8 mouse cellular contexts compared by ENCODE assay signal in the genomic region with DNA sequence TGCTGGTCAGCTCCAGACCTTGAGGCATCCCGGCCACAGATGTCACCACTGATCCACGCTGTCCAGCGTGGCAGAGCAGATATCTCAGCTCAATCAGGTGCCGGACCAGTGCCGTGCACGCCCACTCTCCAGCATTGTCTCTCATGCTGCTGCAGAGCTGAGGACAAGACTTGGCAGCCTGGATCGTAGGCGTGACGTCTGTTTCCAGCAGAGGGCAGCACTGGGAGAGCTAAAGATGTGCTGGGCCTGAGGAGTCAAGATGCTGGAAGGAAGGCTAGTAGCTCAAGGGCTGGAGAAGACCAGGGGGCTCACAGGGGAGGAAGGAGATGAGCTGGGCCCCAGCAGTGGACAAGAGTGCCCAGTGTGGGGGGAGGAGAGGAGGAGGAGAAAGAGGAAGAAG.
DNase-seq lines count a peak whose midpoint lies in the region; ATAC-seq lines count a peak whose summit lies in the region.

No protein-coding gene starts in this region.

- no peak overlapping the region for H3K9ac ChIP-seq in liver, embryonic 13.5 days
- no peak overlapping the region for H3K9ac ChIP-seq in neural tube, embryonic 14.5 days (replicated peaks; ENCODE audit: low read depth, low read length)

- no peaks in the 10 kb centered on the region for H3K9me3 ChIP-seq in liver, embryonic 13.5 days (replicated peaks)
- no peaks in the 10 kb centered on the region for H3K9me3 ChIP-seq in neural tube, embryonic 14.5 days (ENCODE audit: control insufficient read depth, low read length)

- 8% methylated on average over 9 of the region's 9 CpGs for WGBS in liver, embryonic 13.5 days (ENCODE audit: insufficient replicate concordance)
- 9% methylated on average over 9 of the region's 9 CpGs for WGBS in neural tube, embryonic 14.5 days

- no peaks in the 10 kb centered on the region for H3K36me3 ChIP-seq in liver, embryonic 13.5 days
- no peaks in the 10 kb centered on the region for H3K36me3 ChIP-seq in neural tube, embryonic 14.5 days (ENCODE audit: control insufficient read depth, insufficient read depth, low read length)

- H3K27me3 ChIP-seq in liver, embryonic 13.5 days: peaks cover 50% of the 10 kb centered on the region
- H3K27me3 ChIP-seq in neural tube, embryonic 14.5 days (ENCODE audit: control insufficient read depth, insufficient read depth, low read length): peaks cover 10% of the 10 kb centered on the region

- peaks cover 20% of the 10 kb centered on the region for H3K4me1 ChIP-seq in liver, embryonic 13.5 days (replicated peaks)
- peaks cover 31% of the 10 kb centered on the region for H3K4me1 ChIP-seq in neural tube, embryonic 14.5 days (ENCODE audit: control insufficient read depth, insufficient read depth, low read length)

- ATAC-seq in liver, embryonic 13.5 days (ENCODE audit: low read depth): no peak
- ATAC-seq in neural tube, embryonic 14.5 days (ENCODE audit: low read depth): no peak

- H3K27ac ChIP-seq in liver, embryonic 13.5 days: no peak overlapping the region
- H3K27ac ChIP-seq in neural tube, embryonic 14.5 days (ENCODE audit: low read depth, low read length): no peak overlapping the region

- peak; percentile 93 for DNase-seq in 3T3-L1 (ENCODE audit: low read depth, low spot score)
- DNase-seq in adrenal gland, postnatal 10 days: peak; percentile 87
- DNase-seq in embryo, embryonic 9.5 days (ENCODE audit: extremely low spot score): peak; percentile 79
- DNase-seq in heart, adult 18-20 months: peak; percentile 79 to 89
- peak; percentile 83 for DNase-seq in kidney, adult 9 months
- peak; percentile 43 for DNase-seq in liver, embryonic 13.5 days
- DNase-seq in testis, postnatal 14 days (ENCODE audit: low spot score): peak; percentile 60

- no peak overlapping the region for H3K4me3 ChIP-seq in liver, embryonic 13.5 days (replicated peaks)
- no peak overlapping the region; the same call in 1 of the 2 replicates for H3K4me3 ChIP-seq in neural tube, embryonic 14.5 days (ENCODE audit: low read depth, low read length)

- H3K4me2 ChIP-seq in liver, embryonic 13.5 days: no peak overlapping the region
- H3K4me2 ChIP-seq in neural tube, embryonic 14.5 days (ENCODE audit: low read depth, low read length): peak overlapping the region; percentile 31

Comparison
In these comparisons a context has a peak if more than half of its experiments do, and no peak if none do; other contexts are left out.
1. DNase-seq: peak in every context shown above with its lines; median percentile 93 in 3T3-L1; 87 in adrenal gland, postnatal 10 days; 84 in heart, adult 18-20 months; 83 in kidney, adult 9 months; 79 in embryo, embryonic 9.5 days; 60 in testis, postnatal 14 days; 43 in liver, embryonic 13.5 days.